In genomic region chr1:36785238-36785641, GRCm38 (mm10) we compare ENCODE assay signal across 7 mouse cellular contexts. TPM values are rescaled to one million over a fixed set of nuclear protein-coding genes. Genes with fewer than 3 reads are reported as not detected.
DNase-seq lines count a peak whose midpoint lies in the region; ATAC-seq and TF ChIP-seq lines count a peak whose summit lies in the region.

No protein-coding gene starts in this region.

- WGBS in spleen, adult 2 months: 3% methylated on average over 16 of the region's 16 CpGs
- 2% methylated on average over 16 of the region's 16 CpGs for WGBS in forebrain, embryonic 14.5 days
- 5% methylated on average over 16 of the region's 16 CpGs for WGBS in midbrain, embryonic 11.5 days

- no peak overlapping the region for H3K27ac ChIP-seq in spleen, adult 2 months (ENCODE audit: insufficient read depth, low read length)
- H3K27ac ChIP-seq in forebrain, embryonic 14.5 days (ENCODE audit: low read depth, low read length): peak overlapping the region; percentile 44; the same call in 1 of the 2 replicates
- H3K27ac ChIP-seq in midbrain, embryonic 11.5 days (ENCODE audit: low read depth, low read length): no peak overlapping the region

- H3K27me3 ChIP-seq in spleen, adult 2 months (ENCODE audit: control insufficient read depth, insufficient read depth, low read length): no peaks in the 10 kb centered on the region
- H3K27me3 ChIP-seq in forebrain, embryonic 14.5 days (replicated peaks; ENCODE audit: control insufficient read depth, insufficient read depth, low read length): no peaks in the 10 kb centered on the region
- no peaks in the 10 kb centered on the region for H3K27me3 ChIP-seq in midbrain, embryonic 11.5 days (ENCODE audit: control insufficient read depth, insufficient read depth, low read length)

- TF ChIP-seq POLR2A in spleen, adult 2 months (IDR thresholded peaks at IDR 0.05; ENCODE audit: low read depth, low read length): no peak

- H3K36me3 ChIP-seq in spleen, adult 2 months (ENCODE audit: control insufficient read depth, insufficient read depth, low read length): no peaks in the 10 kb centered on the region
- no peaks in the 10 kb centered on the region for H3K36me3 ChIP-seq in forebrain, embryonic 14.5 days (ENCODE audit: control insufficient read depth, insufficient read depth, low read length)
- H3K36me3 ChIP-seq in midbrain, embryonic 11.5 days (ENCODE audit: control insufficient read depth, insufficient read depth, low read length): no peaks in the 10 kb centered on the region

- H3K9ac ChIP-seq in forebrain, embryonic 14.5 days (ENCODE audit: low read length): peak overlapping the region; percentile 62
- peak overlapping the region; percentile 64 for H3K9ac ChIP-seq in midbrain, embryonic 11.5 days (ENCODE audit: low read length)

- no peaks in the 10 kb centered on the region for H3K9me3 ChIP-seq in forebrain, embryonic 14.5 days (replicated peaks; ENCODE audit: control insufficient read depth, low read length)
- no peaks in the 10 kb centered on the region for H3K9me3 ChIP-seq in midbrain, embryonic 11.5 days (ENCODE audit: control insufficient read depth, low read length)

- TF ChIP-seq CTCF in spleen, adult 2 months (IDR thresholded peaks at IDR 0.05; ENCODE audit: extremely low read depth, insufficient read depth, insufficient read length, insufficient replicate concordance): no peak

- peak; percentile 78 for ATAC-seq in forebrain, embryonic 14.5 days
- peak; percentile 58 for ATAC-seq in midbrain, embryonic 11.5 days (ENCODE audit: low FRiP score)

- H3K4me3 ChIP-seq in spleen, adult 2 months (ENCODE audit: extremely low read depth, insufficient read depth, insufficient read length): peak overlapping the region; percentile 7; the same call in 1 of the 2 replicates
- peak overlapping the region; percentile 33 for H3K4me3 ChIP-seq in forebrain, embryonic 14.5 days (ENCODE audit: low read depth, low read length)
- H3K4me3 ChIP-seq in midbrain, embryonic 11.5 days (ENCODE audit: low read depth, low read length): peak overlapping the region; percentile 31

- DNase-seq in spleen, adult 2 months (ENCODE audit: low read depth in 1 of 2, low spot score in 2 of 2): no peak
- no peak for DNase-seq in spleen, postnatal 36 days (ENCODE audit: low spot score in 2 of 2)
- DNase-seq in cerebellum, adult 9-11 months: peak; percentile 40
- DNase-seq in forebrain, embryonic 14.5 days (ENCODE audit: low spot score): peak; percentile 78
- peak; percentile 27 to 74 for DNase-seq in left cerebral cortex, postnatal 10 days (ENCODE audit: extremely low spot score in 1 of 2, low spot score in 2 of 2)
- DNase-seq in midbrain, embryonic 11.5 days (ENCODE audit: low spot score, missing footprints): peak; percentile 94
- DNase-seq in testis, postnatal 10 days (ENCODE audit: low spot score): peak; percentile 69

- no peaks in the 10 kb centered on the region for H3K4me1 ChIP-seq in spleen, adult 2 months (ENCODE audit: control insufficient read depth, insufficient read depth, insufficient read length)
- H3K4me1 ChIP-seq in forebrain, embryonic 14.5 days (ENCODE audit: control insufficient read depth, insufficient read depth, low read length): no peaks in the 10 kb centered on the region; the same call in 1 of the 2 replicates
- H3K4me1 ChIP-seq in midbrain, embryonic 11.5 days (ENCODE audit: control insufficient read depth, insufficient read depth, low read length): no peaks in the 10 kb centered on the region; the same call in 1 of the 2 replicates

- peak overlapping the region; percentile 72 for H3K4me2 ChIP-seq in forebrain, embryonic 14.5 days (ENCODE audit: low read length)
- peak overlapping the region; percentile 67 for H3K4me2 ChIP-seq in midbrain, embryonic 11.5 days

- intact Hi-C loops in left cerebral cortex, postnatal 10 days (cut with DNase I): no loop called here

RNA-seq across cellular contexts. Expression of gene Zap70, which starts 23.6 kb away (rescaled TPM):
- 40.5 and 59.0 TPM in 2 replicates for polyA plus RNA-seq in spleen, adult 2 months (2012; rRNA removed)
- polyA plus RNA-seq in forebrain, embryonic 14.5 days (2014; fragmentation: Nextera tagmentation; extraction: Ambion mirVana): 0.99 and 1.5 TPM in 2 replicates
- total RNA-seq in left cerebral cortex, postnatal 10 days (2021): 1 to 10 TPM; 2.3 TPM
- 0.36 and 0.41 TPM in 2 replicates for polyA plus RNA-seq in midbrain, embryonic 11.5 days (2014; fragmentation: Nextera tagmentation; extraction: Ambion mirVana)

Comparison
In these comparisons a context has a peak if more than half of its experiments do, and no peak if none do; other contexts are left out.
1. DNase-seq: peak in cerebellum, adult 9-11 months (single experiment), forebrain, embryonic 14.5 days (single experiment), left cerebral cortex, postnatal 10 days (2 of 2), midbrain, embryonic 11.5 days (single experiment) and testis, postnatal 10 days (single experiment); none in spleen, adult 2 months (0 of 2) and spleen, postnatal 36 days (0 of 2).
2. RNA of gene Zap70, which starts 23.6 kb away (polyA plus RNA-seq): 40.5 to 59.0 TPM in spleen, adult 2 months; 0.99 to 1.5 TPM in forebrain, embryonic 14.5 days and 0.36 to 0.41 TPM in midbrain, embryonic 11.5 days; every median in the first group is over 10 times any median in the second.
3. Peak in every context shown above with its lines, with median percentiles within 50 percentile points of each other: H3K4me3 ChIP-seq.